Mouse (Mus musculus) limb, embryonic 12.5 days (tissue): ENCODE data around the gene Mrpl43. TPM values are rescaled to one million over a fixed set of nuclear protein-coding genes. Genes with fewer than 3 reads are reported as not detected.

Experiments used
- ATAC-seq: fragments of 200-750 bp; cut with Nextera tagmentation; 2 replicates; pipeline ENCODE4 v1.8.0; 2017; ENCODE audit warnings: low read depth, moderate TSS enrichment; ENCODE audit not compliant: insufficient number of reproducible peaks, insufficient read depth, low FRiP score, low TSS enrichment
- H3K27ac ChIP-seq: fragments of 300-500 bp; sonication (generic); 2 replicates; pipeline ENCODE4 v1.5.1; 2016; ENCODE audit warnings: mild to moderate bottlenecking, moderate library complexity
- H3K27me3 ChIP-seq: fragments of 300-500 bp; sonication (generic); 2 replicates; pipeline ENCODE4 v1.6.1; 2016; ENCODE audit warnings: mild to moderate bottlenecking, moderate library complexity
- H3K36me3 ChIP-seq: fragments of 300-500 bp; sonication (generic); 2 replicates; pipeline ENCODE4 v1.6.1; 2016; ENCODE audit warnings: mild to moderate bottlenecking, moderate library complexity
- H3K4me1 ChIP-seq: fragments of 300-500 bp; sonication (generic); replicated peaks from 2 replicates; pipeline ENCODE4 v1.6.1; 2016
- H3K4me2 ChIP-seq: fragments of 300-500 bp; sonication (generic); 2 replicates; pipeline ENCODE4 v1.6.1; 2016; ENCODE audit warnings: mild to moderate bottlenecking, moderate library complexity
- H3K4me3 ChIP-seq: fragments of 300-500 bp; sonication (generic); replicated peaks from 2 replicates; pipeline ENCODE4 v1.5.1; 2016; ENCODE audit warnings: mild to moderate bottlenecking
- H3K9ac ChIP-seq: fragments of 300-500 bp; sonication (generic); replicated peaks from 2 replicates; pipeline ENCODE4 v1.6.1; 2016; ENCODE audit warnings: mild to moderate bottlenecking, moderate library complexity
- H3K9me3 ChIP-seq: fragments of 300-500 bp; sonication (generic); 2 replicates; pipeline ENCODE4 v1.6.1; 2016; ENCODE audit warnings: mild to moderate bottlenecking, moderate library complexity
- WGBS: fragments of 180-500 bp; shearing (Covaris S2); methylation state at CpG from one replicate; pipeline ENCODE4 v1.1.7; 2016; 5-methylcytosine and 5-hydroxymethylcytosine counted together
- polyA plus RNA-seq: library from polyadenylated mRNA; unstranded; fragments of >200 nt; fragmentation: Nextera tagmentation; extraction: Ambion mirVana; gene quantifications from 2 replicates; pipeline ENCODE4 v1.2.1, GENCODE M21; 2016

Mrpl43 gene
- polyA plus RNA-seq, 1 experiment from 2014 or later: 77.5 TPM

- ATAC-seq: no peak
Observed at GRCm38 (mm10) chr19:44965978-44966377, 40.3 kb downstream of the Mrpl43 start.

GRCm38 (mm10) chr19:44959633-44960032 is 46.6 kb downstream of the Mrpl43 start:
- Histone ChIP-seq H3K4me3 (no peak overlapping the region), H3K4me2 (no peak overlapping the region), H3K27ac (no peak overlapping the region), H3K9ac (no peak overlapping the region), H3K4me1 (no peaks in the 10 kb centered on the region), H3K27me3 (no peaks in the 10 kb centered on the region), H3K9me3 (no peaks in the 10 kb centered on the region), H3K36me3 (peaks cover 88% of the 10 kb centered on the region)
- 98% methylated on average over 2 of the region's 2 CpGs for WGBS
- ATAC-seq: no peak

More at GRCm38 (mm10) chr19:44965978-44966377, 40.3 kb downstream of the Mrpl43 start:
- H3K4me1 ChIP-seq: no peaks in the 10 kb centered on the region
- no peaks in the 10 kb centered on the region for H3K9me3 ChIP-seq
- no peak overlapping the region for H3K27ac ChIP-seq
- no peak overlapping the region for H3K4me3 ChIP-seq
- peaks cover 90% of the 10 kb centered on the region for H3K36me3 ChIP-seq
- no peaks in the 10 kb centered on the region for H3K27me3 ChIP-seq
- H3K9ac ChIP-seq: no peak overlapping the region
- WGBS: 91% methylated on average over 1 of the region's 1 CpGs
- no peak overlapping the region for H3K4me2 ChIP-seq

Other genes starting within 250 kb of the Mrpl43 start
- 49.7 and 53.2 TPM in 2 replicates for gene Slf2, start 75.3 kb downstream of the Mrpl43 start, polyA plus RNA-seq
- 6.5 and 6.9 TPM in 2 replicates for gene Sema4g, start 17.3 kb downstream of the Mrpl43 start, polyA plus RNA-seq
- 27.8 and 27.9 TPM in 2 replicates for gene Twnk, start 779 bp downstream of the Mrpl43 start, polyA plus RNA-seq
- 105 TPM in 2 replicates for gene Lzts2, start 8.0 kb upstream of the Mrpl43 start, polyA plus RNA-seq
- gene Pdzd7, start 39.3 kb upstream of the Mrpl43 start, polyA plus RNA-seq: 0.20 and 0.56 TPM in 2 replicates
- gene Sfxn3, start 41.1 kb upstream of the Mrpl43 start, polyA plus RNA-seq: 18.3 and 19.2 TPM in 2 replicates
- gene Kazald1, start 68.8 kb upstream of the Mrpl43 start, polyA plus RNA-seq: 3.3 and 4.1 TPM in 2 replicates
- 0.39 and 0.63 TPM in 2 replicates for gene Tlx1, start 144.2 kb upstream of the Mrpl43 start, polyA plus RNA-seq
- 2.8 and 3.1 TPM in 2 replicates for gene Lbx1, start 229.4 kb upstream of the Mrpl43 start, polyA plus RNA-seq